Mouse (Mus musculus): ENCODE results near the gene Mapk9. TPM values are rescaled to one million over a fixed set of nuclear protein-coding genes. Genes with fewer than 3 reads are reported as not detected.
A peak's percentile ranks its signal among the peaks of the same experiment; 100 is the strongest.
"Not testable (repeated sequence)": the region's sequence is repeated elsewhere in the genome, so short reads cannot be mapped to it uniquely, and the experiment has no call there.

Gene Mapk9
- total RNA-seq (2021) = 100 to 1,000 TPM; 202 to 212 TPM

DNA sequence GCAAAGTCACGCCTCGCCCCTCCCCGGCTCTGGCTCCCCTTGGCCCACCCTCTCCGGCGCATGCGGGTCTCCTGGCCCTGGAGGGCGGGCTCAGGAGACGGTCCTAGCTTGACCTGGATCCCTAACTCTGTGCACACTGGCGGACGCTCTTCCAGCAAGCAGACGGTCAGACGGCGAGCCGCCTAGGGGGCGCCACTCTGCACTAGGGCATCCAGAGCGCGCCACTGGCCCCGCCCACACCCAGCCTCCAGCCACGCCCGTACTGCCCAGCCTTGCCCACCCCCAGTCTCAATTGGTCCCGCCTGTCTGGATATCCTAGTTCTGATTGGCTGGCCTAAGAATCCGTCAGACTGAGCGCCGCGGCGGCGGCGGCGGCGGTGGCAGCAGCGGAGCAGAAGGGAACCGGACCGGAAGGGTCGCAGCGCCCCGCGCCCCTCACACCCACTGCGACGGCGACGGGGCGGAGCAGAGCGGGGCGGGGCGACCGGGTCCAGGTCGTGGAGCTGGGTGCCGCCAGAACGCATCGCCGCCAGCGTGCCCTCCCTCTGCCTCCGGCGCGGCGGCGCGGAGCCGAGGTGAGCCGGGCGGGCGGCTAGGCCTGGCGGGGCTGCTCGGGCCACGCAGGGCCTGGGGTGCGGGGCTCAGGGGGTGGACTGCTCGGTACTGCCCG, at the start of gene Mapk9:
TSS of gene Mapk9 (plus strand) at position 351 of the 670 bp plus-strand sequence.
- intact Hi-C loops (cut with DNase I) = loop anchor here (5.0 kb wide), 2 partner anchors 119 to 134 kb away; partner anchors contain the start of gene Cnot6
- DNase-seq (ENCODE audit: extremely low spot score in 1 of 2, low spot score in 2 of 2) = peak; percentile 98 to 99

DNA sequence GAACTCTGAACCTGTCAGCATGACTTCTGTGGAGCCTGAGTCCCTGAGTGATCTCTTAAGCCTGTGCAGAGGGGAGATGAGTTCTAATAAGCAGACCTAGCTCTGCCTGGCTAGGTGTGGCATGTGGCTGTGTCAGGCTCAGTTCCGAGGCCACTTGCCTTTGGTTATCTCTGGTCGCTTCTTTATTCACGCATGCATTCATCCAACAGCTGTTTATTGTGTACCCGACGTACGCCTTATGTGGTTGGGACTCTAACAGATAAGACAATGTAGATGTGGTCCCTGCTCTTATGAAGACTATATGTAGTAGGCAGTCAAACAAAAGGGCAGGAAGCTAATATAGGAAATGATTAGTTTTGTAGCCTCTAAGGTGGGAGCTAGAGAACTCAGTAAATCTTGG, 47.6 kb upstream of the Mapk9 start:
- intact Hi-C loops (cut with DNase I) = no loop called here
- no peak for DNase-seq (ENCODE audit: extremely low spot score in 1 of 2, low spot score in 2 of 2)

DNA sequence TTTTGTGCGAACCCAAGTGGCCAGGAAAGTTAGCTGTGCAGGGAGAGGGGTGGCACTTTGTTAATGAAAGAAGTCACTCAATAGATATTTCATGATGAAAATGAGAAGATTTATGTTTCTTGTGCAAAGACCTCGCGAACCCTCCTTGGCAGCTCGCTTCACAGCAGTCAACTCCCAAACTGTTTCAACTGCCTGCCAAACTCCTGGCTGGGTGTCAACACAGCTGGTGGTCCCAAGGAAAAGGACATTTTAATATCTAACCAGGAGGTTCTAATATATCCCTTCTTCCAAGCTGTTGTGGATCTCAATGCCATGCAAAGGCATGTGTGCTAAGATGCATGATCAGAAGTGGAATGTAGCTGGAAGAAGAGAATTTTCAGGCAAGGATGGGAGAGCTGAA, 45.0 kb upstream of the Mapk9 start:
- intact Hi-C loops (cut with DNase I) = no loop called here
- peak in 1 of 2 experiments; percentile 42 for DNase-seq (ENCODE audit: extremely low spot score in 1 of 2, low spot score in 2 of 2)

DNA sequence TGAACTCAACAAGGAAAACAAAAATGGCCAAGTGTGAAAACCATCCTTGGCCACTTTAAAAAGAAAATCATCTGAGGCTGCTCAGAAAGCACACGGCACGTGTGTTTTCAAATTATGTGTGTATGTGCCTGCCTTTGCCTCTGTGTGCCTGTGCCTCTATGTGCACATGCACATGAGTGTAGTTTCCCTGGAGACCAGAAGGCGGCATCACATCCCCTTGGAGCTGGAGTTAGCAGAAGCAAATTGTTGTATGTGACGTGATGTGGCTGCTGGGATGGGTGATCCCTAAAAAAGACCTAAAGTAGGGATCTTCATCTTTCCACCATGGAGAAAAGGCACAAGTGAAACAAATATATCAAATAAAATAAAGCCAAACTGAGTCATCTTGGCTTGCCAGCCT, 42.8 kb upstream of the Mapk9 start:
- no peak for DNase-seq (ENCODE audit: extremely low spot score in 1 of 2, low spot score in 2 of 2)

DNA sequence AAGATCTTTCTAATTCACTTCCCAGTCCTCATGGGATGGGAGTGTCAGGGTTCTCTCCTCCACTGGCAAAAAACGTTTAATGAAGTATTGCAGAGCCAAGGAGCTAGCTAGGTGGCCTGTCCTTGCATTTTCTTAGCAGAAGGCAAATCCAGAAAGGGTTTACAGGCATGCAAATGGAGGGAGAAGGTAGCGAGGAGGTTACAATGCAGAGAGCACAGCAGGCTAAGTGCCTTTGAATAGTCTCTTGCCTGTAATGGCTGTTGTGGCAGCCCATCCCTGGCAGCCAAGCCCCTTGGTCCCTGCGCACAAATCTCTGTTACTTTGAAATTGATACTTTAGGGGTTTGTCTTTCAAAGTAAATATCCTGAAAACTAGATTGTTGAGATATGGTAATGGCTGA, 40.3 kb upstream of the Mapk9 start:
- intact Hi-C loops (cut with DNase I) = no loop called here
- DNase-seq (ENCODE audit: extremely low spot score in 1 of 2, low spot score in 2 of 2) = no peak

More for the DNA sequence above, 42.8 kb upstream of the Mapk9 start:
- intact Hi-C loops (cut with DNase I) = no loop called here

DNA sequence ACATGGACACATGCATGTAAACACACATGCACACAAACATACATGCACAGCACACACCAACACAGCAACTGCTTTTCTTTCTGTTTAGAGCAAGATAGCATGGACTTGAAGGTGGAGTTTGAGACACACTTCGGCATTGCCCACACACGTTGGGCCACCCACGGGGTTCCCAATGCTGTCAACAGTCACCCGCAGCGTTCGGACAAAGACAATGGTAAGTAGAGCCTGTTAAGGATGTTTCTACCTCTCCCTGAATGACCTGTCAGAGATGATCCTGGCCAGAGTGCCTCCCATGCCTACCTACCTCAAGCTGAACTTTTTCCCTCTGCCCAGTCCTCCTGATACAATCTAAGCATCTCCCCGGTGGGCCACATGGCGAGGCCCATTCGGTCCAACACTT, 37.6 kb upstream of the Mapk9 start:
- intact Hi-C loops (cut with DNase I) = no loop called here
- no peak for DNase-seq (ENCODE audit: extremely low spot score in 1 of 2, low spot score in 2 of 2)

DNA sequence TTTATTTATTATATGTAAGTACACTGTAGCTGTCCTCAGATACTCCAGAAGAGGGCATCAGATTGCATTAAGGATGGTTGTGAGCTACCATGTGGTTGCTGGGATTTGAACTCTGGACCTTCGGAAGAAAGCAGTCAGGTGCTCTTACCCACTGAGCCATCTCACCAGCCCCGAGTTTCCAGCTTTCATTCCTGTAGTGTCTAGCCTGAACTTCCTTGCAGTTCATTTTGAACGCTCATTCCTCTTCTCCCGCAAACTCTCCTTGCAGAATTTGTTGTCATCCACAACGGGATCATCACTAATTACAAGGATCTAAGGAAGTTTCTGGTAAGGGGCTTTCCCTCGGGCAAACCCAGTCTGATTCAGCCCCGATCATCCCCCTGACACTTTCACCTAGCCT, 35.9 kb upstream of the Mapk9 start:
- DNase-seq (ENCODE audit: extremely low spot score in 1 of 2, low spot score in 2 of 2); intact Hi-C loops (cut with DNase I): not testable (repeated sequence)

DNA sequence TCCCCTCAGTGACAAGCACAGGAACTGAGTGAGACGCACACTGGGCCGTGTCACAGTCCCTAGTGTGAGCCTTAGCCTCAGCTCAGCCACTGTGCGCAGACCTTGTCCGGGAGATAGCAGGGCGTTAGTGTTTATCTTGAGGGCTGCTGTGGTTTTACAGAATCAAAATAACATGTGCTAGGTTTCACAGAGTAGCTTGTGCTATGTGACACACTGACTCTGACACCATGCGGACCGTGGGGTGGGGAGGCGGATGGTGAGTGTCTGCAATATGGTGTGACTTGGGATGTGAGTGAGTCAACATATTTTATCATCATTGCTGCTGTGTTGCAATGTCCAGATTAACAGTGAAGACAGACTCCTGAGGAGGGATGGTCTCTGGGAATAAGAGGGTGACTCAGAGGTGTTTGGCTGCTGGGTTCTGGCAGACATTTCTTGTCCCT, 35.4 kb upstream of the Mapk9 start:
- no peak for DNase-seq (ENCODE audit: extremely low spot score in 1 of 2, low spot score in 2 of 2)
- intact Hi-C loops (cut with DNase I) = no loop called here

DNA sequence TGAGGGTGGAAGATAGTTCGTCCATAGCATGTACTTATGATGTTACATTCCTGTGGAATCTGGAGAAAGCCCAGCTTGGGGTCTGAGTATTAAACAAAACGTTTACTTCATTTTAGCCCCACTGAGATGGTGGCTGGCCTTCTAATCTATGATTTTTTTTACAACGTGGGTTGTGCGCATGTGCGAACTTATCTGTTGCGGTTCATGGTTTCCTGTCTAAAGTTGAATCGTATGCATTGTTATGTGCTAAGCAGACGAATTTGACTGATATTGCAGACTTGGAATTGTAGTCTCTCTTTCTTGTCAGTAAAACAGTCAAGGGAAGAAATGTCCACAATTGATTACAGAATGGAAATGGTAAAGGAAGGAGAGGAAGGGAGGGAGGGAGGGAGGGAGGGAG, 34.7 kb upstream of the Mapk9 start:
- intact Hi-C loops (cut with DNase I) = no loop called here
- no peak for DNase-seq (ENCODE audit: extremely low spot score in 1 of 2, low spot score in 2 of 2)

DNA sequence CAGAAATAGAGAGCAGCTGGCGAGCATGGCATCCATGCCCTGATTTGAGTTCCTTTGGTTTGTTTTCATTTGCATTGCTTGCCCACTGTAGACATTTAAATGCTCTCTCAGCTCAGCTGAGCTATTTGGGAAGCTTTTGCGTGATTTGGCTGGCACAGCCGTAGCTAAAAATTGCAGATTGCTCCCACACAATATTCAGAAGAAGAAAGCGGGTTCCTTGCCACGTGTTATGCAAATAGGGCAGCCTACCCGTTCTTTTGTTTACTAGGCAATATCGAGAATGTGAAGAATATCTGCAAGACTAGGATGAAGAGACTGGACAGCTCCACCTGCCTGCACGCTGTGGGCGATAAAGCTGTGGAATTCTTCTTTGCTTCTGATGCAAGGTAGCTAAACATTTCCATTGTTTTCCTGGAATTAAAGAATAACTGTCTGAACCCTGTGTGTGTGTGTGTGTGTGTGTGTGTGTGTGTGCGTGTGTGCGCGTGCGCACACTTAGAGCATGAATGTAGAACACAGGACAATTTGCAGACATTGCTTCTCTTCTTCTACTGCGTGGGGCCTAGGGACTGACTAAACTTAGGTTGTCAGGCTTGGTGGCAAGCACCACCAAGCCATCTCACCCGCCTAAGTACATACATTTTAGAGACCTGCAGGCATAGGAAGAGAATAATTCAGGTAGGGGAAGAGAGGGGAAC, 27.5 kb upstream of the Mapk9 start:
- intact Hi-C loops (cut with DNase I) = no loop called here
- peak in 1 of 2 experiments; percentile 84 for DNase-seq (ENCODE audit: extremely low spot score in 1 of 2, low spot score in 2 of 2)

DNA sequence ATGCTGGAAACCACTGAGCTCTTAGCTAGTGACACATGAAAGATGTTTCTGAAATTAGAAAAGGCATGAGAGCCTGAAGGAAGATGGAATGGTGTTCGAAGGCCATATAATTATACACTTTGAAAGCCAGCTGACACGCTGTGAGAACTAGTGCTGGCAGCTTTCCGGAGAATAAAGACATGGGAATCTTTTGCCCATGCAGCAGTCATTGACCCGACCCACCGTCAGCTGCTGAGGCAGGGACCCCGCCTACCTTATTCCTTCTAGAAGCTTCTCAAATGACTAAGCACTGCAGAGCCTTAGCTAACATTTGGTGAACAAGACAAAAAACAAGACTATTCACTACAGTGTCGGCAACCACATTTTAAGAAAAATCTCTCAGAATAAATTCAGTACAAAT, 26.9 kb upstream of the Mapk9 start:
- DNase-seq (ENCODE audit: extremely low spot score in 1 of 2, low spot score in 2 of 2) = no peak
- intact Hi-C loops (cut with DNase I) = no loop called here

DNA sequence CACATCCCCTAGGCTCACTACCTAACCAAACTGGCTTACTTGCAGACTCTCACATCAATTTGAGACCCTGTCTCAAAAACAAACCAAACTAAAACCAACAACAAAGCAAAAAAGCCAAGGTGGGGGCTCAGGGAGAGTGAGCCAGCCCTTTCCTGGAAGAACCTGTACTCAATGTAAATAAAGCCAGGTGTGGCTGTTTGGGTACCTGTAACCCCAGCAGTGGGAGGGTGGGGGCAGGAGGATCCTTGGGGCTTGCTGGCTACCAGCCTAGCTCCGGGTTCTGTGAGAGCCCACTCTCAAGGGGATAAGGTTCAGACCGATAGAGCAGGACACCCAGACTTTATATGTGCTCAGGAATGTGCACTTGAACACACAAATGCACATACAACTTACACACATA, 25.6 kb upstream of the Mapk9 start:
- intact Hi-C loops (cut with DNase I) = no loop called here
- no peak for DNase-seq (ENCODE audit: extremely low spot score in 1 of 2, low spot score in 2 of 2)

DNA sequence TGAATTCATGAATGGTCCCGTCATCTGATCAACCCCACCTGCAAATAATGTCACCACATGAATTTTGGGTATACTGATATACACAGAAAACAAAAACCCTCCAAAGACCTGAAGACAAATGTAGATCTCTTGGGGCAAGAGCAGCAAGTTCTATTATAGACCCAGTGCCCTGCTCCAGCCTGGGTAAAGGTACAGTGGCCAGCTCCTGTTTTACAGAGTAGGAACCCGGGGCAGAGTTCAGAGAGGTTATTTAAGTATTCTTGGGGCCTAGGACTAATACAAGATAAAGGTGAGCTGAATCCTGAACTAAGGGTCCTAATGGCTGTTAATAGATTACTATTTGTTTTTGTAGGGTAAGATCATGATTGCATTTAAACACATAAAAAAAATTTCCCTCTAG, 25.0 kb upstream of the Mapk9 start:
- DNase-seq (ENCODE audit: extremely low spot score in 1 of 2, low spot score in 2 of 2) = no peak
- intact Hi-C loops (cut with DNase I) = no loop called here

DNA sequence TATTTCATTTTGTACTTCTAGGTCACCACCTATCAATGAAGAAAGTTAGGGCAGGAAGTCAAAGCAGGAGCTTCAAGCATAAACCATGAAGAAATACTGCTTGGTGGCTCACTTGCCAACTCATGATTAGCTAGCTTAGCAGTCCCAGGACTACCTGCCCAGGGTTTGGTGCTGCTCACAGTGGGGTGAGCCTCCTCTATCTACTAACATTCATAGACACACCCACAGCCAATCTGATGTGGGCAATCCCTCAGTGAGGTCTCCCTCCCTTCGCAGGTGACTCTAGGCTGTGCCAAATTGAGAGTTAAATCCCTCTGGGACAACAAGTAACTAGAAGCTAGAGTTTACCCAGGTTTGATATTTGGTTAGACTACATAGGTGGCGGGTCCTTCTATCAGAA, 24.2 kb upstream of the Mapk9 start:
- intact Hi-C loops (cut with DNase I) = no loop called here
- DNase-seq (ENCODE audit: extremely low spot score in 1 of 2, low spot score in 2 of 2) = no peak

DNA sequence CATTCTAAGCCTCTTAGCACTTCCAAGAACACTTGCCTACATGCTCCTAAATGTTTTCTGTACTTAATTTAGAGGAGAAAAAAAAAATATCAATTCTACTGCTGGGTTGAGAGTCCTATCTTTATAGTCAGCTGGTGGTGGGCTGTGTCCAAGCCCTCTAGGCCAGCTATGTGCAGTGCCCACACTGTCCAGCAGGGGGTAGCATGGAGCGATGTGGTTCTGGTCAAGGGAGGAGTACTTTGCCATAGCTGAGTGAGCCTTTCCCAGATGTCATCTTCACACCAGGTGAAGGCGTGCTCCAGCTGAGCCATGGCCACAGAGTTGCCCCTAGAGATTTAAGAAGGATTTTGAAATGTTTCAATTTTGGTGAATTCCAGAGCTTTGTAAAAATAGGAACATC, 21.7 kb upstream of the Mapk9 start:
- intact Hi-C loops (cut with DNase I) = no loop called here
- peak in 1 of 2 experiments; percentile 60 for DNase-seq (ENCODE audit: extremely low spot score in 1 of 2, low spot score in 2 of 2)

DNA sequence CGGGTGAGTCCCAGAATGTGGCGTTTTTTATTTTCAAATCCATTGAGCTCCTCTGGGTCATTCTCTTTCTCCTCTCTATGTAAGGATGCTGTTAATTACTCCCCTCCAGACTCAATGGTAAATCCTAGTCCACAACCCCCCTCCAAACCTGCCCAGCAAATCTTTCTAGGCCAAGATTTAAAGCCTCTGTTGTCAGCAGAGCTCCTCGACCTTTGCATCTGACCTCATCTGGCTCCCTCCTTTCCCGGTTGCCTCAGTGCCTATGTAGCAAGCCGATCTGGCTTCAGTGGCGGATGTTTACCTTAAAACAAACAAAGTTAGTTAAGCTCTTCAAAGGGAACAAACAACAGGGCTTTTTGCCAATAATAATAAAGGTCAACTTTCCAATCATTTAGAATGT, 19.3 kb upstream of the Mapk9 start:
- no peak for DNase-seq (ENCODE audit: extremely low spot score in 1 of 2, low spot score in 2 of 2)
- intact Hi-C loops (cut with DNase I) = no loop called here

DNA sequence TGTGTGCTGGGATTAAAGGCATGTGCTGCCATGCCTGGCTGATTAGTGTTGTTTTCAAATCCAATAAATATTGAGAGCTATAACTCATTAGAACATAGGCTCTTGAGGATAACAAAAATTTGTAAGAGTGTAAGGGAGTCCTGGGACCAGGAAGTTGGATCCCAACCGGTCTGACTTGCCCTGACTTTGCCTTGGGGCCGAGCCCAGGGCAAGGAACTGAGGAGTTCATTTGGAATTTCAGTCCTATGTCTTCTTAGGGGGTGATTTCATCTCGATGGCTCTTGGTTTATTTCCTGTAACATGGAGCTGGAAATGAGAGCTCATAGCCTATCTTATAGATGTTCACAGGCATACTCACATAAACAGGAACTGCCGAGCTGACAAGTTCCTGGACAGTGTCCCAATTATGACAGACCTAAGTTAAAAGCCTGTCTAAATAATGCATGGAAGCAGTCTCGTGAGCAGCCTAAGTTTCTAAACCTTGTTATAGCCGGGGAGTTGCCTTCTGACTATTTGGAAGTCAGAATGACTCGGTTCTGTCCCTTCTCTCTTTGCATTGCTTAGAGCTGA, 17.3 kb upstream of the Mapk9 start:
- intact Hi-C loops (cut with DNase I) = no loop called here
- DNase-seq (ENCODE audit: extremely low spot score in 1 of 2, low spot score in 2 of 2) = no peak

DNA sequence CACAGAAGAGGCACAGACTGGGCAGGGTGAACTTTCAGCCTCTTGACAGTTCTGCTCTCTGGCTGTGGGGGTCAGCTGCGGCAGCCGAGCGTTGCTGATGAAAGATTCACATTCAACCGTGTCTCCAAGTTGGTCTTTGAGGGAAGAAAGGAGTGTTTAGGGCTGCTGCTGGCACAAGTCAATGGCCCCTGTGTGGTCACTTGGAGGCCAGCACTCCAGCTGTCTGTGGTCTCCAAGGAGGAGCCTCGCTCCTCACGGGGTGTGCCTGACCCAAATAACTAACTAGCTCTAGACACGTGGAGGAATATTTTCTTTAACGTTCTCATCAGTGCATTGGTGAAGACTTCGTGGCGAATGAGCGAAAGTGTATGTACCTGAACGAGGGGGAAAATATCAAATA, 14.6 kb upstream of the Mapk9 start:
- DNase-seq (ENCODE audit: extremely low spot score in 1 of 2, low spot score in 2 of 2) = no peak

DNA sequence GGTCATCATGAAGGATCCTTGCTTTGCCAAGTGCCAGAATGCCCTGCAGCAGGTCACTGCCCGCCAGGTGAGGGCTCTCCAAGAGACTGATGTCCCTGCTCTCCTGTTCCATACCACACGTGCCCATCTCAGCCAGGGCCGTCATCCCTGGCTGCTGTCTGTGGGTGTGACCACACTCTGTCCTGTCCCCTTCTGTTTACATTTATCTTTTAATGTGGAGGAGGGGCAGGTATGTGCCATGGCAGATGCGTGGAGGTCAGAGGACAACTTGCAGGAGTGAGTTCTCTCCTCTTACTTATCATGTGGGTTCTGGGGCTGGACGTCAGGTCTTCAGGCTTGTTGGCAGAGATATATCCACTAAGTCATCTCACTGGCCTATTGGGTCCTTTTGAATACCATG, 13.6 kb upstream of the Mapk9 start:
- no peak for DNase-seq (ENCODE audit: extremely low spot score in 1 of 2, low spot score in 2 of 2)
- intact Hi-C loops (cut with DNase I) = no loop called here

More for the DNA sequence above, 14.6 kb upstream of the Mapk9 start:
- intact Hi-C loops (cut with DNase I) = no loop called here

DNA sequence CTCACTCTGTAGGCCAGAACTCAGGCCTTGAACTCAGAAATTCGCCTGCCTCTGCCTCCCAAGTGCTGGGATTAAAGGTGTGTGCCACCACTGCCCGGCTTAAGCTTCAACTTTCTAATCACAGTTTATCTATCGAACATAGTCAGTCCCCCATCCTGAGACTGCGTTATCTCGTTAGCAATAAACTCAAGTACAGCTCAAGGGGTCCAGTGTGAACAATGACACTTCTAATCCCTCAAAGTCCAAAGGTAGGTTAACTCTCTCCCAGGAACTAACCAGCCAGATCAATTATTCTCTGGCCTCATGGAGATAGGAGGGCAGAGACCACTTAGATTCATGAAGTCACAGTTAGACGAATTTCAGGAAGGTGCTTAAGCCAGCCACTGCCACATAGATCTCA, 12.3 kb upstream of the Mapk9 start:
- intact Hi-C loops (cut with DNase I) = no loop called here
- DNase-seq (ENCODE audit: extremely low spot score in 1 of 2, low spot score in 2 of 2) = no peak

Measured in left cerebral cortex, postnatal 10 days (tissue).